Mouse (Mus musculus) embryo, embryonic 11.5 days (tissue): ENCODE measurements around the gene Ppp1r12b.

ENCODE experiments used
- DNase-seq: peaks from one replicate; pipeline ENCODE4 v3.0.0-alpha.2; 2012; ENCODE audit warnings: low read depth, low spot score

Ppp1r12b gene

GRCm38 (mm10) chr1:134763250-134763649, 192.5 kb downstream of the Ppp1r12b start:
- no peak for DNase-seq

- DNase-seq: no peak
These were observed 194.2 kb downstream of the Ppp1r12b start for GRCm38 (mm10) chr1:134761534-134761933.

- DNase-seq: no peak
These were observed 195.1 kb downstream of the Ppp1r12b start for GRCm38 (mm10) chr1:134760642-134761041.

- DNase-seq: no peak
These were observed 196.6 kb downstream of the Ppp1r12b start for GRCm38 (mm10) chr1:134759133-134759532.

GRCm38 (mm10) chr1:134757230-134757629, 198.5 kb downstream of the Ppp1r12b start:
- DNase-seq: no peak

- DNase-seq: no peak
These were observed 199.4 kb downstream of the Ppp1r12b start for GRCm38 (mm10) chr1:134756190-134756873.

GRCm38 (mm10) chr1:134755548-134756189, 200.1 kb downstream of the Ppp1r12b start:
- no peak for DNase-seq

GRCm38 (mm10) chr1:134754818-134755217, 200.9 kb downstream of the Ppp1r12b start:
- no peak for DNase-seq

- DNase-seq: no peak
These were observed 201.8 kb downstream of the Ppp1r12b start for GRCm38 (mm10) chr1:134753751-134754630.

- no peak for DNase-seq
These were observed 203.3 kb downstream of the Ppp1r12b start for GRCm38 (mm10) chr1:134752447-134752846.

GRCm38 (mm10) chr1:134749889-134750288, 205.9 kb downstream of the Ppp1r12b start:
- DNase-seq: no peak

GRCm38 (mm10) chr1:134747236-134748174, 208.2 kb downstream of the Ppp1r12b start:
- no peak for DNase-seq

- no peak for DNase-seq
These were observed 210.1 kb downstream of the Ppp1r12b start for GRCm38 (mm10) chr1:134745648-134746047.

- no peak for DNase-seq
These were observed 213.6 kb downstream of the Ppp1r12b start for GRCm38 (mm10) chr1:134741946-134742661.

GRCm38 (mm10) chr1:134741433-134741832, 214.3 kb downstream of the Ppp1r12b start:
- DNase-seq: no peak

GRCm38 (mm10) chr1:134737463-134737862, 218.3 kb downstream of the Ppp1r12b start:
- no peak for DNase-seq

GRCm38 (mm10) chr1:134733659-134734058, 222.1 kb downstream of the Ppp1r12b start:
- DNase-seq: no peak

- DNase-seq: no peak
These were observed 228.5 kb downstream of the Ppp1r12b start for GRCm38 (mm10) chr1:134727256-134727655.

- DNase-seq: no peak
These were observed 229.3 kb downstream of the Ppp1r12b start for GRCm38 (mm10) chr1:134726480-134726879.

- DNase-seq: no peak
These were observed 230.5 kb downstream of the Ppp1r12b start for GRCm38 (mm10) chr1:134725276-134725675.
